Mouse (Mus musculus) MEL (cell line): ENCODE results near the gene Lbr. TPM values are rescaled to one million over a fixed set of nuclear protein-coding genes. Genes with fewer than 3 reads are reported as not detected.
A peak's percentile ranks its signal among the peaks of the same experiment; 100 is the strongest.
"Not testable (repeated sequence)": the region's sequence is repeated elsewhere in the genome, so short reads cannot be mapped to it uniquely, and the experiment has no call there.

Experiments used
- DNase-seq: peaks from one replicate; pipeline ENCODE4 v3.0.0; 2011; ENCODE audit warnings: low read depth, low spot score
- H3K27ac ChIP-seq: 2 replicates; pipeline ENCODE4 v1.5.1; 2012; ENCODE audit warnings: low read depth, mild to moderate bottlenecking, control low read depth, low read length, moderate library complexity; ENCODE audit not compliant: control insufficient read depth
- H3K27me3 ChIP-seq, 2 experiments: fragments of 150-350 bp in 1 of 2; sonication (generic) in 1 of 2; 2 replicates each; pipeline ENCODE4 v1.6.1; 2012; ENCODE audit warnings: low read length in 2 of 2, mild to moderate bottlenecking in 2 of 2, improper control_type of control experiment in 1 of 2, moderate library complexity in 1 of 2; ENCODE audit not compliant: insufficient read depth in 2 of 2, control insufficient read depth in 1 of 2
- H3K36me3 ChIP-seq, 2 experiments: 2 replicates each; pipeline ENCODE4 v1.6.1; 2012 to 2014; ENCODE audit warnings: low read length in 2 of 2, improper control_type of control experiment in 1 of 2, inconsistent platforms in 1 of 2, mild to moderate bottlenecking in 1 of 2; ENCODE audit not compliant: insufficient read depth in 2 of 2, control insufficient read depth in 1 of 2
- H3K4me1 ChIP-seq, 2 experiments: fragments of 150-350 bp in 1 of 2; sonication (generic) in 1 of 2; 2 replicates each; pipeline ENCODE4 v1.6.1; 2012; ENCODE audit warnings: low read length in 2 of 2, improper control_type of control experiment in 1 of 2, mild to moderate bottlenecking in 1 of 2; ENCODE audit not compliant: insufficient read depth in 2 of 2, control insufficient read depth in 1 of 2
- H3K4me3 ChIP-seq, 2 experiments: fragments of 150-350 bp in 1 of 2; sonication (generic) in 1 of 2; 2 replicates each; pipeline ENCODE4 v1.5.1; 2012; ENCODE audit warnings: low read depth in 2 of 2, low read length in 2 of 2, mild to moderate bottlenecking in 2 of 2, moderate library complexity in 2 of 2, control low read depth in 1 of 2, improper control_type of control experiment in 1 of 2; ENCODE audit not compliant: control insufficient read depth in 1 of 2, insufficient read depth in 1 of 2
- H3K79me2 ChIP-seq: 2 replicates; pipeline ENCODE4 v1.6.1; 2012; ENCODE audit warnings: mild to moderate bottlenecking, low read length, moderate library complexity; ENCODE audit not compliant: control insufficient read depth, poor library complexity, insufficient read depth
- H3K9ac ChIP-seq: 2 replicates; pipeline ENCODE4 v1.6.1; 2012; ENCODE audit warnings: low read depth, mild to moderate bottlenecking, control low read depth, low read length, moderate library complexity; ENCODE audit not compliant: control insufficient read depth, poor library complexity, severe bottlenecking
- H3K9me3 ChIP-seq: fragments of 150-350 bp; sonication (generic); replicated peaks from 2 replicates; pipeline ENCODE4 v1.6.1; 2012; ENCODE audit warnings: mild to moderate bottlenecking, low read length, improper control_type of control experiment, moderate library complexity; ENCODE audit not compliant: insufficient read depth
- GATA1 ChIP-seq: IDR thresholded peaks from 2 replicates; pipeline ENCODE4 v1.6.1; 2011; ENCODE audit warnings: low read depth, low read length, improper control_type of control experiment
- MAFK ChIP-seq: IDR thresholded peaks from 2 replicates; pipeline ENCODE4 v1.6.1; 2011; ENCODE audit warnings: low read depth, mild to moderate bottlenecking, low read length, improper control_type of control experiment, borderline replicate concordance
- MYB ChIP-seq: IDR thresholded peaks from 2 replicates; pipeline ENCODE4 v1.6.1; 2011; ENCODE audit warnings: mild to moderate bottlenecking, low read depth, low read length, improper control_type of control experiment
- NELFE ChIP-seq: IDR thresholded peaks from 2 replicates; pipeline ENCODE4 v1.6.1; 2011; ENCODE audit warnings: low read depth, low read length, improper control_type of control experiment
- NRF1 ChIP-seq: IDR thresholded peaks from 2 replicates; pipeline ENCODE4 v1.6.1; 2014; ENCODE audit warnings: low read depth, mild to moderate bottlenecking, inconsistent platforms, low read length, improper control_type of control experiment, moderate library complexity; ENCODE audit not compliant: poor library complexity, insufficient read depth, severe bottlenecking
- POLR2A ChIP-seq, 2 experiments: IDR thresholded peaks; 2 replicates each; pipeline ENCODE4 v1.6.1; 2011 to 2012; ENCODE audit warnings: low read length in 2 of 2, mild to moderate bottlenecking in 2 of 2, control low read depth in 1 of 2, improper control_type of control experiment in 1 of 2, low read depth in 1 of 2, moderate library complexity in 1 of 2; ENCODE audit not compliant: control insufficient read depth in 1 of 2, insufficient read depth in 1 of 2, poor library complexity in 1 of 2
- TCF12 ChIP-seq: IDR thresholded peaks from 2 replicates; pipeline ENCODE4 v1.6.1; 2014; ENCODE audit warnings: low read depth, mild to moderate bottlenecking, inconsistent platforms, low read length, improper control_type of control experiment, moderate library complexity
- polyA plus RNA-seq, 2 experiments: library from polyadenylated mRNA; stranded (reverse) in 1 of 2; unstranded in 1 of 2; fragments of >175 nt in 1 of 2; fragments of >200 nt in 1 of 2; gene quantifications; 2 replicates each; pipeline versions ENCODE4 v1.2.1 to v1.2.4; 2012; ENCODE audit warnings: low replicate concordance in 2 of 2, low read depth in 1 of 2; ENCODE audit not compliant: insufficient read length in 2 of 2, insufficient read depth in 1 of 2, missing spikeins in 1 of 2
- total RNA-seq: library from RNA; depleted of rRNA; stranded (reverse); fragments of 300-350 nt; gene quantifications from 2 replicates; pipeline ENCODE4 v1.2.3, GENCODE M21; 2012

Lbr gene
- total and polyA plus RNA-seq, 3 experiments: 106 to 120 TPM; not detected in 1

- no peaks in the 10 kb centered on the region for H3K4me1 ChIP-seq
- H3K27me3 ChIP-seq: peaks cover 0 to 8% of the 10 kb centered on the region in 2 experiments; a peak in 3 of 4 replicates
- H3K9me3 ChIP-seq: no peaks in the 10 kb centered on the region
- no peak overlapping the region for H3K4me3 ChIP-seq
- TF ChIP-seq GATA1: no peak
- TF ChIP-seq MAFK: no peak
- TF ChIP-seq POLR2A (IDR thresholded peaks at IDR 0.05; ENCODE audit: control insufficient read depth in 1 of 2, insufficient read depth in 1 of 2, low read depth in 1 of 2, low read length in 2 of 2, poor library complexity in 1 of 2): no peak
- no peak for TF ChIP-seq NELFE
- no peak overlapping the region for H3K27ac ChIP-seq
- H3K9ac ChIP-seq: no peak overlapping the region
- DNase-seq: no peak
- H3K79me2 ChIP-seq: no peaks in the 10 kb centered on the region
- no peaks in the 10 kb centered on the region for H3K36me3 ChIP-seq
These were observed 52.9 kb downstream of the Lbr start for GRCm38 (mm10) chr1:181789952-181790351.

- H3K27ac ChIP-seq, H3K9me3 ChIP-seq, H3K36me3 ChIP-seq, H3K4me1 ChIP-seq, H3K27me3 ChIP-seq, H3K9ac ChIP-seq, DNase-seq, H3K79me2 ChIP-seq, H3K4me3 ChIP-seq: not testable (repeated sequence)
These were observed 60.2 kb downstream of the Lbr start for GRCm38 (mm10) chr1:181782600-181782999.

DNA sequence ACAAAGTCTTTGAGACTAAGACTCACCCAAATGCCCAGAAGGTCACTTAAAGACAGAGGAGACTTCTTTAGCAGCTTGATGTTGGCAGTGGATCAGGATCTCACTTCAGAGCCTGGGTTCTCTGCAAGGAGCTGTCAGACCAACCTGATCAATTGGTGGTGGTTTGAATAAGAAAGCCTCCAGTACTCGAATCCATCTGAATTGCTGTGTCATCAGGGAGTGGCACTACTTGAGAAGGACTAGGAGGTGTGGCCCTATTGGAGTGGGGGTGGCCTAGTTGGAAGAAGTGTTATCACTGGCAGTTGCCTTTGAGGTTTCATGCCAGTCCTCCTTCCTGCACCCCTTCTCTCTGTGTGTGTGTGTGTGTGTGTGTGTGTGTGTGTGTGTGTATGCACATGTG, 66.3 kb downstream of the Lbr start:
- H3K4me3 ChIP-seq: no peak overlapping the region
- TF ChIP-seq NRF1: no peak
- TF ChIP-seq TCF12: no peak
- no peaks in the 10 kb centered on the region for H3K4me1 ChIP-seq
- H3K27me3 ChIP-seq: no peaks in the 10 kb centered on the region
- H3K36me3 ChIP-seq: no peaks in the 10 kb centered on the region
- no peak overlapping the region for H3K27ac ChIP-seq
- H3K79me2 ChIP-seq: no peaks in the 10 kb centered on the region
- H3K9me3 ChIP-seq: no peaks in the 10 kb centered on the region
- DNase-seq: peak; percentile 6
- no peak overlapping the region for H3K9ac ChIP-seq

DNA sequence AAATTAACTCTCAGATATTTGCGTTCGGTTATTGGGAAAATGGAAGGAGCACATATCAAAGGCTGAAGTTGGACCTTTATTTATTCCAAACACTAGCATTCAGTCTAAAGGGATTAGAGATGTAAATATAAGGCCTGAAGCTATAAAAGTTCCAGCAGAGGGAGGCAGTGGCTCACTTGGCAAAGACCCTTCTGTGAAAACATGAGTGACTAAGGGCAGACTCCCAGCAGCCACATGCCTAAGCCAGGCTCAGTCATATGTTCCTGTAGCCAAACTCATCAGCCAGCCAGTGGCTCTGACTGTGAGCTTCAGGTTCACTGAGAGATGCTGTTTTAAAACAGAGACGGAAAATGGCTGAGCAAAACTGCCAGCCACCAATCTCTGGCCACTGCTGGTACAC, 71.0 kb downstream of the Lbr start:
- H3K79me2 ChIP-seq: no peaks in the 10 kb centered on the region
- H3K4me1 ChIP-seq: no peaks in the 10 kb centered on the region
- H3K36me3 ChIP-seq: no peaks in the 10 kb centered on the region
- no peak overlapping the region for H3K9ac ChIP-seq
- H3K27ac ChIP-seq: no peak overlapping the region
- no peaks in the 10 kb centered on the region for H3K27me3 ChIP-seq
- no peak for TF ChIP-seq MYB
- TF ChIP-seq, all 39 proteins: peak for 0
- DNase-seq: no peak
- no peak overlapping the region for H3K4me3 ChIP-seq
- H3K9me3 ChIP-seq: no peaks in the 10 kb centered on the region
